Mouse (Mus musculus) gastrocnemius, adult 8-10 months (tissue): ENCODE data around the gene Olfr115. TPM values are rescaled to one million over a fixed set of nuclear protein-coding genes. Genes with fewer than 3 reads are reported as not detected.

ENCODE experiments used
- DNase-seq, 2 experiments: peaks; one replicate each; pipeline ENCODE4 v3.0.0; 2022; ENCODE audit warnings: low spot score in 2 of 2
- total RNA-seq, 4 experiments: library from RNA; stranded (reverse); gene quantifications; 2 replicates each; pipeline ENCODE4 v1.2.4; 2022

Olfr115 gene
- under 1 TPM in 1 of 4 experiments, not detected in 3; 0.17 TPM for total RNA-seq

DNA sequence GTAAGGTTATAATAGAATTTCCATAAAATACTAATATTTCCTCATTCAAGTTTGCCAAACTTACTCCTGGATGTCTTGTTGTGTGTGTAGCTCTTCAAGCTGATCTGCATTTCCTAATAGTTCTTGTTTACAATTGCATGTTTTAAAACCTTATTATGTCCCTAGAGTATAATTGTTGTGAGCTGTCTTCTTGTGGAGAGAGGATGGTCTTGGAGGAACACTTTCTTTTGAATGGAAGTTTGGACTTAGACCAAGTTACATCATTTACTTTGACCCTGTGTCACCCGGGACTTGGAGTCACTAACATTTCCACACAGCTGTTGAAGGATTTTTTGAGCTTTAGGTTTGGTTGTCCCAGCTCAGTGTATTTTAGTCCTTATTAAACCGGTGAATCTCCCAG, at the start of gene Olfr115, which contains the start of gene Olfr116:
Olfr115 (minus strand) TSS at position 101 of the 400 bp plus-strand sequence.
Olfr116 (minus strand) TSS at position 191 of the 400 bp plus-strand sequence.
- DNase-seq, result no peak

DNA sequence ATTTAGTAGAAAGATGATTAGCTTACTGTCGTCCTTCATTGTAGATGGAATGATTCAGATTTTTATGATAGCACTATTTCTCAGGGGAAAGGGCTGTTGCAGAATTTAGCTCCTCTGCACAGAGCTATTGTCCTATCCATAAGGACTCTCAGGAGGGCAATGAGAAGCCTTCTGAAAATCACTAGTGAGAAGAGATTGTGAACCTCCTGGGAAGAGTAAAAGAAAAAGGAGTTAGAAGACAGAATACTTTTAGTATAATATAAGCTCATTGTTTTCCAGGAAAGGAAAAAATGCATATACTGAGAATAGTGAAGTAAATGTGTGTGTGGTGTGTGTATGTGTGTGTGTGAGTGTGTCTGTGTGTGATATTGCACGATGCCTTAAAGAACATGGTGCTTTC, 39.8 kb upstream of the Olfr115 start, which contains the start of gene Olfr118:
Olfr118 (plus strand) TSS at position 301 of the 400 bp plus-strand sequence.
- DNase-seq, result no peak

DNA sequence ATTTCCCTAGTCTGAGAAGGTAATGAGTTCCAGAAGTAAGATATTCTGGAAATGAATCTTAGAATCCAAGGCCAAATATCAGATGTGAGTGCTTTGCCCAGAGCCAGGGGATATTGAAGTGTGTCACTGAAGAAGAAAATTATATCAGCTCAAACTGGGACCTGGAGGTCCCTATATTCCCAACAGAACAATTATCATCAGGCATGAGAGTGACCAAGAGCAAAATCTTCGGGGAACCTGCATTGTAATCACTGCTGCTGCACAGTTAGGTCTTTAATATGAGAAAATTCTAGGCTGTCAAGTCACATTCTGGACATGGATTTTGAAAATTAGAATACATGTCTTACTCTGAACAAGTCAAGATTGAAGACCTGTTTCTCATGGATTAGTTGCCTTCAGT, 36.8 kb upstream of the Olfr115 start, which contains the start of gene Olfr117:
Olfr117 (minus strand) TSS at position 101 of the 400 bp plus-strand sequence.
- DNase-seq, result no peak

DNA sequence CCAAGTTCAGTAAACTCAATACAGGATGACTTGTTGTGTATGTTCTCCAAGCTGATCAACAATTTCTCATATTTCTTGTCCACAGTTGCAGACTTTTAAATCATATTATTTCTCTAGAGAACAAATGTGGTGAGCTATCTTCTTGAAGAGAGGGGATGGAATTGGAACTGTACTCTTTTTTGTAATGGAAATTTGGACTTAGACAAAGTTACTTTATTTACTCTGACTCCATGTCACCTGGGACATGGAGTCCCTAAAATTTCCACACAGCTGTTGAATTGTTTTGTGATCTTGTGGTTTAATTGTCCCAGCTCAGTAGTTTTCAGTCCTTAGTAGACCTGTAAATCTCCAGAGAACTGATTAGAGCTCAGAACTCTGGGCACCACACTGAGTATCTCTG, 34.3 kb downstream of the Olfr115 start, which contains the start of gene Olfr114:
Olfr114 (minus strand) TSS at position 101 of the 400 bp plus-strand sequence.
- DNase-seq, result no peak

DNA sequence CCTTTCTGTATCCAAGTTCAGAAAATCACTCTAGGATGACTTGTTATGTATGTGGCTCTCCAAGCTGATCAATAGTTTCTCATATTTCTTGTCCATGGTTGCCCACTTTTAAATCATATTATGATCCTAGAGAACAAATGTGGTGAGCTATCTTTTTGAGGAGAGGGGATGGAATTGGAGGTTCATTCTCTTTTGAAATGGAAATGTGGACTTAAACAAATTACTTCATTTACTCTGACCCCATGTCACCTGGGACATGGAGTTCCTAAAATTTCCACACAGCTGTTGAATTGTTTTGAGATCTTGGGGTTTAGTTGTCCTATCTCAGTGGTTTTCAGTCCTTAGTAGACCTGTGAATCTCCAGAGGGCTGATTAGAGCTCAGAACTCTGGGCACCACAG, 49.3 kb downstream of the Olfr115 start, which contains the start of gene Olfr113:
Olfr113 (minus strand) TSS at position 101 of the 400 bp plus-strand sequence.
- DNase-seq, result no peak

DNA sequence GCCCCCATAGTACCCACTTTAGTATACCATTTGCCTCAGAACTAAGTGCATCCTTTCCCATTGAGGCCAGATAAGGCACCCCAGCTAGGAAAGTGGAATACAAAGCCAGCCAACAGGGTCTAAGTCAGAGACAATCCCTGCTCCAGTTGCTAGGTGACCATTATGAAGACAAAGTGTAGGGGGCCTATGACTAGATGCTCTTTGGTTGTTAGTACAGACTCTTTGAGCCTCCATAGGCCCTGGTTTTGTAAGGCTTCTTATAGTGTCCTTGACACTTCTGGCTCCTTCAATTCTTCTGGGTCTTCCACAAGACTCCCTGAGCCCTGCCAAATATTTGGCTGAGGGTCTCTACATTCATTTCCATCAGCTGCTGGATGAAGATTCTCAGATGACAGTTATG, 57.6 kb downstream of the Olfr115 start, which contains the start of gene Olfr112:
Olfr112 (minus strand) TSS at position 101 of the 400 bp plus-strand sequence.
- no peak for DNase-seq

Other genes starting within 250 kb of the Olfr115 start
- gene Olfr105-ps, start 248.1 kb downstream of the Olfr115 start, total RNA-seq, result not detected
- gene Olfr106-ps, start 236.7 kb downstream of the Olfr115 start, total RNA-seq, result not detected
- gene Olfr107, start 227.9 kb downstream of the Olfr115 start, total RNA-seq, result not detected
- gene Olfr108, start 181.6 kb downstream of the Olfr115 start, total RNA-seq, result not detected
- not detected for gene Olfr109, start 168.2 kb downstream of the Olfr115 start, total RNA-seq
- not detected for gene H2-M2, start 143.6 kb downstream of the Olfr115 start, total RNA-seq
- gene Olfr110, start 134.6 kb downstream of the Olfr115 start, total RNA-seq, result not detected
- not detected for gene Olfr111, start 119.1 kb downstream of the Olfr115 start, total RNA-seq
- not detected for gene Olfr112, start 57.7 kb downstream of the Olfr115 start, total RNA-seq
- not detected for gene Olfr113, start 49.4 kb downstream of the Olfr115 start, total RNA-seq
- gene Olfr114, start 34.4 kb downstream of the Olfr115 start, total RNA-seq, result not detected
- not detected for gene Olfr116, start 90 bp upstream of the Olfr115 start, total RNA-seq
- gene Olfr117, start 36.7 kb upstream of the Olfr115 start, total RNA-seq, result not detected
- not detected for gene Olfr118, start 39.9 kb upstream of the Olfr115 start, total RNA-seq
- not detected for gene Olfr119, start 69.5 kb upstream of the Olfr115 start, total RNA-seq
- gene Olfr120, start 94.7 kb upstream of the Olfr115 start, total RNA-seq, result not detected
- not detected for gene Olfr121, start 121.7 kb upstream of the Olfr115 start, total RNA-seq
- not detected for gene Olfr122, start 141.5 kb upstream of the Olfr115 start, total RNA-seq
- not detected for gene Olfr123, start 166.4 kb upstream of the Olfr115 start, total RNA-seq
- gene Olfr124, start 172.8 kb upstream of the Olfr115 start, total RNA-seq, result not detected
- gene Olfr125, start 205.8 kb upstream of the Olfr115 start, total RNA-seq, result not detected
- gene Olfr126, start 220.4 kb upstream of the Olfr115 start, total RNA-seq, result not detected